Mouse (Mus musculus): ENCODE measurements around the gene Gm5767. TPM values are rescaled to one million over a fixed set of nuclear protein-coding genes. Genes with fewer than 3 reads are reported as not detected.

The Gm5767 gene
- polyA plus RNA-seq, 1 experiment from 2014 or later, result 0.40 TPM

GRCm38 (mm10) chr16:8686121-8686870 lies 5.7 kb downstream of the Gm5767 start:
- ATAC-seq (replicated peaks), result peak; percentile 14; the same call in 1 of the 2 replicates
- WGBS, result 63% methylated on average over 7 of the region's 7 CpGs
- Histone ChIP-seq H3K27ac (no peak overlapping the region), H3K4me2 (no peak overlapping the region), H3K27me3 (replicated peaks) (no peaks in the 10 kb centered on the region), H3K9ac (no peak overlapping the region), H3K9me3 (no peaks in the 10 kb centered on the region), H3K4me3 (no peak overlapping the region), H3K4me1 (no peaks in the 10 kb centered on the region), H3K36me3 (replicated peaks) (peaks cover 30% of the 10 kb centered on the region)

GRCm38 (mm10) chr16:8686871-8687535 lies 6.4 kb downstream of the Gm5767 start:
- Histone ChIP-seq H3K9ac (no peak overlapping the region), H3K4me3 (no peak overlapping the region), H3K27me3 (replicated peaks) (no peaks in the 10 kb centered on the region), H3K9me3 (no peaks in the 10 kb centered on the region), H3K27ac (no peak overlapping the region), H3K4me2 (no peak overlapping the region), H3K36me3 (replicated peaks) (peaks cover 36% of the 10 kb centered on the region), H3K4me1 (no peaks in the 10 kb centered on the region)
- 87% methylated on average over 11 of the region's 11 CpGs for WGBS
- ATAC-seq (replicated peaks), result peak; percentile 18; the same call in 1 of the 2 replicates

- Histone ChIP-seq H3K4me3 (no peak overlapping the region), H3K4me2 (no peak overlapping the region), H3K9ac (no peak overlapping the region), H3K27ac (no peak overlapping the region), H3K9me3 (no peaks in the 10 kb centered on the region), H3K4me1 (no peaks in the 10 kb centered on the region), H3K27me3 (replicated peaks) (no peaks in the 10 kb centered on the region), H3K36me3 (replicated peaks) (peaks cover 42% of the 10 kb centered on the region)
- no peak for ATAC-seq (replicated peaks)
These were observed 7.1 kb downstream of the Gm5767 start for GRCm38 (mm10) chr16:8687559-8688112.

- Histone ChIP-seq H3K4me1 (no peaks in the 10 kb centered on the region), H3K27ac (no peak overlapping the region), H3K4me3 (no peak overlapping the region), H3K27me3 (replicated peaks) (no peaks in the 10 kb centered on the region), H3K36me3 (replicated peaks) (peaks cover 61% of the 10 kb centered on the region), H3K9ac (no peak overlapping the region), H3K9me3 (no peaks in the 10 kb centered on the region), H3K4me2 (no peak overlapping the region)
- 82% methylated on average over 11 of the region's 11 CpGs for WGBS
- no peak; the same call in 1 of the 2 replicates for ATAC-seq (replicated peaks)
These were observed 9.5 kb downstream of the Gm5767 start for GRCm38 (mm10) chr16:8689979-8690656.

- Histone ChIP-seq H3K4me2 (no peak overlapping the region), H3K36me3 (replicated peaks) (peaks cover 68% of the 10 kb centered on the region), H3K27me3 (replicated peaks) (no peaks in the 10 kb centered on the region), H3K9ac (no peak overlapping the region), H3K27ac (no peak overlapping the region), H3K4me1 (no peaks in the 10 kb centered on the region), H3K9me3 (no peaks in the 10 kb centered on the region), H3K4me3 (no peak overlapping the region)
- 92% methylated on average over 7 of the region's 7 CpGs for WGBS
- no peak for ATAC-seq (replicated peaks)
These were observed 10.6 kb downstream of the Gm5767 start for GRCm38 (mm10) chr16:8691206-8691605.

- Histone ChIP-seq H3K36me3 (replicated peaks) (peaks cover 77% of the 10 kb centered on the region), H3K27ac (no peak overlapping the region), H3K4me1 (no peaks in the 10 kb centered on the region), H3K9me3 (no peaks in the 10 kb centered on the region), H3K9ac (no peak overlapping the region), H3K4me3 (no peak overlapping the region), H3K27me3 (replicated peaks) (no peaks in the 10 kb centered on the region), H3K4me2 (no peak overlapping the region)
- WGBS, result 87% methylated on average over 8 of the region's 8 CpGs
- ATAC-seq (replicated peaks), result no peak
These were observed 19.0 kb downstream of the Gm5767 start for GRCm38 (mm10) chr16:8699556-8699955.

- Histone ChIP-seq H3K27ac (no peak overlapping the region), H3K9me3 (no peaks in the 10 kb centered on the region), H3K4me2 (no peak overlapping the region), H3K9ac (no peak overlapping the region), H3K4me1 (no peaks in the 10 kb centered on the region), H3K27me3 (replicated peaks) (no peaks in the 10 kb centered on the region), H3K4me3 (no peak overlapping the region), H3K36me3 (replicated peaks) (peaks cover 79% of the 10 kb centered on the region)
- WGBS, result 88% methylated on average over 3 of the region's 3 CpGs
- ATAC-seq (replicated peaks), result no peak
These were observed 20.0 kb downstream of the Gm5767 start for GRCm38 (mm10) chr16:8700586-8700985.

- Histone ChIP-seq H3K9me3 (no peaks in the 10 kb centered on the region), H3K27ac (no peak overlapping the region), H3K9ac (no peak overlapping the region), H3K27me3 (replicated peaks) (no peaks in the 10 kb centered on the region), H3K4me3 (no peak overlapping the region), H3K4me1 (no peaks in the 10 kb centered on the region), H3K36me3 (replicated peaks) (peaks cover 19% of the 10 kb centered on the region), H3K4me2 (no peak overlapping the region)
- no peak for ATAC-seq (replicated peaks)
- 68% methylated on average over 9 of the region's 9 CpGs for WGBS
These were observed 31.4 kb downstream of the Gm5767 start for GRCm38 (mm10) chr16:8711998-8712397.

- WGBS, result 84% methylated on average over 5 of the region's 5 CpGs
- no peak overlapping the region for H3K27ac ChIP-seq
- peaks cover 10% of the 10 kb centered on the region; the same call in 1 of the 2 replicates for H3K4me1 ChIP-seq
- no peak overlapping the region for H3K4me2 ChIP-seq
- H3K9me3 ChIP-seq, result no peaks in the 10 kb centered on the region
- H3K9ac ChIP-seq, result no peak overlapping the region
- H3K27me3 ChIP-seq (replicated peaks), result no peaks in the 10 kb centered on the region
- no peak overlapping the region for H3K4me3 ChIP-seq
- peaks cover 6% of the 10 kb centered on the region; the same call in 1 of the 2 replicates for H3K36me3 ChIP-seq (replicated peaks)
- ATAC-seq (replicated peaks), result no peak
These were observed 34.3 kb downstream of the Gm5767 start for GRCm38 (mm10) chr16:8714851-8715250.

- no peaks in the 10 kb centered on the region for H3K27me3 ChIP-seq (replicated peaks)
- H3K9ac ChIP-seq, result no peak overlapping the region
- H3K4me2 ChIP-seq, result no peak overlapping the region
- 83% methylated on average over 10 of the region's 10 CpGs for WGBS
- no peaks in the 10 kb centered on the region; the same call in 1 of the 2 replicates for H3K36me3 ChIP-seq (replicated peaks)
- ATAC-seq (replicated peaks), result no peak
- no peak overlapping the region for H3K4me3 ChIP-seq
- H3K9me3 ChIP-seq, result no peaks in the 10 kb centered on the region
- H3K27ac ChIP-seq, result no peak overlapping the region
- peaks cover 10% of the 10 kb centered on the region; the same call in 1 of the 2 replicates for H3K4me1 ChIP-seq
These were observed 35.0 kb downstream of the Gm5767 start for GRCm38 (mm10) chr16:8715513-8716080.

GRCm38 (mm10) chr16:8716300-8716699 lies 35.7 kb downstream of the Gm5767 start:
- Histone ChIP-seq H3K9me3 (no peaks in the 10 kb centered on the region), H3K4me1 (peaks cover 10% of the 10 kb centered on the region; the same call in 1 of the 2 replicates), H3K9ac (no peak overlapping the region), H3K27me3 (replicated peaks) (no peaks in the 10 kb centered on the region), H3K27ac (no peak overlapping the region), H3K4me3 (no peak overlapping the region), H3K36me3 (replicated peaks) (no peaks in the 10 kb centered on the region; the same call in 1 of the 2 replicates), H3K4me2 (no peak overlapping the region)
- 80% methylated on average over 6 of the region's 6 CpGs for WGBS
- ATAC-seq (replicated peaks), result no peak

GRCm38 (mm10) chr16:8717744-8718143 lies 37.2 kb downstream of the Gm5767 start:
- no peaks in the 10 kb centered on the region; the same call in 1 of the 2 replicates for H3K36me3 ChIP-seq (replicated peaks)
- no peak overlapping the region for H3K9ac ChIP-seq
- no peak overlapping the region for H3K27ac ChIP-seq
- no peaks in the 10 kb centered on the region for H3K9me3 ChIP-seq
- no peak for ATAC-seq (replicated peaks)
- peaks cover 10% of the 10 kb centered on the region; the same call in 1 of the 2 replicates for H3K4me1 ChIP-seq
- no peaks in the 10 kb centered on the region for H3K27me3 ChIP-seq (replicated peaks)
- no peak overlapping the region for H3K4me2 ChIP-seq
- 94% methylated on average over 10 of the region's 10 CpGs for WGBS
- no peak overlapping the region for H3K4me3 ChIP-seq
